27 mouse cellular contexts compared by ENCODE assay signal in genomic region chr7:99785553-99785952, GRCm38 (mm10). TPM values are rescaled to one million over a fixed set of nuclear protein-coding genes. Genes with fewer than 3 reads are reported as not detected.
"Had no signal": no experiment of that assay in that cellular context is flagged by ENCODE, and none has a peak within 500 bp of the region (broad histone marks: within the 10 kb centered on the region; RNA-seq: fewer than 3 reads in every experiment).

No protein-coding gene starts in this region.

- H3K4me3 ChIP-seq: lung, embryonic 15.5 days; megakaryocyte, embryonic 14.5 days; midbrain, embryonic 12.5 days; myocyte; neural tube, embryonic 13.5 days; neural tube, embryonic 15.5 days had no signal

- H3K36me3 ChIP-seq: lung, embryonic 15.5 days; midbrain, embryonic 12.5 days; neural tube, embryonic 13.5 days; neural tube, embryonic 15.5 days had no signal

- H3K9ac ChIP-seq: liver, postnatal 0 days; lung, embryonic 15.5 days; midbrain, embryonic 12.5 days; neural tube, embryonic 13.5 days; neural tube, embryonic 15.5 days had no signal

- H3K27ac ChIP-seq: lung, embryonic 15.5 days; macrophage; midbrain, embryonic 12.5 days; neural tube, embryonic 13.5 days; neural tube, embryonic 15.5 days had no signal

- ATAC-seq: liver, postnatal 0 days; lung, postnatal 0 days; midbrain, embryonic 16.5 days had no signal

- H3K27me3 ChIP-seq: lung, embryonic 15.5 days; midbrain, embryonic 12.5 days; neural tube, embryonic 13.5 days; neural tube, embryonic 15.5 days had no signal

- H3K4me2 ChIP-seq: lung, embryonic 15.5 days; midbrain, embryonic 12.5 days; neural tube, embryonic 13.5 days; neural tube, embryonic 15.5 days had no signal

- H3K9me3 ChIP-seq: lung, embryonic 15.5 days; megakaryocyte, embryonic 14.5 days; midbrain, embryonic 12.5 days; neural tube, embryonic 13.5 days; neural tube, embryonic 15.5 days had no signal

- DNase-seq: liver, postnatal 0 days; lung, adult 2 months; lung, postnatal 14 days; lung, postnatal 36 days; midbrain, embryonic 14.5 days; retina, postnatal 1 day; right cerebral cortex, adult 18-20 months; right cerebral cortex, postnatal 25 days; right cerebral cortex, postnatal 4 days; spleen, adult 18-20 months; thymus, adult 18-20 months; thymus, postnatal 14 days; thymus, postnatal 36 days had no signal

RNA-seq across cellular contexts. Expression of gene Olfr521, which starts 22.2 kb away (rescaled TPM):
- polyA plus RNA-seq: liver, postnatal 0 days; lung, adult 2 months; lung, embryonic 15.5 days; lung, postnatal 0 days; macrophage; midbrain, embryonic 12.5 days; midbrain, embryonic 14.5 days; midbrain, embryonic 16.5 days; myocyte; neural tube, embryonic 11.5 days; neural tube, embryonic 13.5 days; neural tube, embryonic 15.5 days; small intestine, adult 2 months; stomach, embryonic 14.5 days; stomach, embryonic 16.5 days; thymus, postnatal 0 days had no signal

RNA-seq across cellular contexts. Expression of gene Olfr520, which starts 55.5 kb away (rescaled TPM):
- polyA plus RNA-seq: liver, postnatal 0 days; lung, adult 2 months; lung, embryonic 15.5 days; lung, postnatal 0 days; macrophage; midbrain, embryonic 12.5 days; midbrain, embryonic 14.5 days; midbrain, embryonic 16.5 days; myocyte; neural tube, embryonic 11.5 days; neural tube, embryonic 13.5 days; neural tube, embryonic 15.5 days; small intestine, adult 2 months; stomach, embryonic 14.5 days; stomach, embryonic 16.5 days; thymus, postnatal 0 days had no signal
